Mouse (Mus musculus): Measurements from ENCODE around the gene Trappc6b.

Trappc6b gene

DNA sequence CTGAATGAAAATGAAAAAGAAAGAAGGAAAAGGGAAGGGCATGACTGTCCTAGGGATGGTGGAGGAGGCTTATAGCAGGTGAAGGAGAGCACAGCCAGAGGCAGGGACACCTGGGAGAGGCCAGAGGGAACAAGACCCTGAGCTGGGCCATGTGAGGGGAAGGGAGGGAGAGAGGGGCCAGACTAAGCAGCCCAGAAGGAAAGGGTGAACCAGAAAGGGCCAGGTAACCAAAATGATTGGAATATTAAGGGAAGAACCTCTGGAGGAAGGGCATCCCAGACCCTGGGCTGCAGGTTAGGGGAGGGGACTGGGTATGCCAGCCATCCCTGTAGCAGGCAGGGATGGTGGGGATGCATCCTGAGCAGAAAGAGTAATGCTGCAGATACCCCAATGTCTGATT lies 7.3 kb downstream of the Trappc6b start:
- DNase-seq: no peak

GRCm38 (mm10) chr12:59053166-59053565 lies 8.1 kb downstream of the Trappc6b start:
- no peak for DNase-seq

GRCm38 (mm10) chr12:59052470-59052869 lies 8.8 kb downstream of the Trappc6b start:
- no peak for DNase-seq

DNA sequence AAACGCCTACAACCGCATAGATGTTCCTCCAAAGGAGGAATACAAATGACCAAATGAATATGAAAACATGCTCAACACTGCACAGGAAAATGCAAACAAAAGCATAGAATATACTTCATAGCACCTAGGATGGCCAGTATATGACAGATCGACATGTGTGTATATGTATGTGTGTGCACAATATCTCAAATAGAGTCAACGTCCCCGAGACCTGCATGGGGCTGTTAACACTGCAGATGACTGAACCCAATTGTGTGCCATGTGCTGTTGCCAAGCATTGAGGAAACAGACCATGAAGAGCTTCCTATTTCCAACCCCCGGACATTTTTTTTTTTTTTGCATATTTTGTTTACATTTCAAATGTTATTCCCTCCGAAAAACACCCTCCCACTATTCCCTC lies 20.4 kb downstream of the Trappc6b start:
- DNase-seq: no peak

DNA sequence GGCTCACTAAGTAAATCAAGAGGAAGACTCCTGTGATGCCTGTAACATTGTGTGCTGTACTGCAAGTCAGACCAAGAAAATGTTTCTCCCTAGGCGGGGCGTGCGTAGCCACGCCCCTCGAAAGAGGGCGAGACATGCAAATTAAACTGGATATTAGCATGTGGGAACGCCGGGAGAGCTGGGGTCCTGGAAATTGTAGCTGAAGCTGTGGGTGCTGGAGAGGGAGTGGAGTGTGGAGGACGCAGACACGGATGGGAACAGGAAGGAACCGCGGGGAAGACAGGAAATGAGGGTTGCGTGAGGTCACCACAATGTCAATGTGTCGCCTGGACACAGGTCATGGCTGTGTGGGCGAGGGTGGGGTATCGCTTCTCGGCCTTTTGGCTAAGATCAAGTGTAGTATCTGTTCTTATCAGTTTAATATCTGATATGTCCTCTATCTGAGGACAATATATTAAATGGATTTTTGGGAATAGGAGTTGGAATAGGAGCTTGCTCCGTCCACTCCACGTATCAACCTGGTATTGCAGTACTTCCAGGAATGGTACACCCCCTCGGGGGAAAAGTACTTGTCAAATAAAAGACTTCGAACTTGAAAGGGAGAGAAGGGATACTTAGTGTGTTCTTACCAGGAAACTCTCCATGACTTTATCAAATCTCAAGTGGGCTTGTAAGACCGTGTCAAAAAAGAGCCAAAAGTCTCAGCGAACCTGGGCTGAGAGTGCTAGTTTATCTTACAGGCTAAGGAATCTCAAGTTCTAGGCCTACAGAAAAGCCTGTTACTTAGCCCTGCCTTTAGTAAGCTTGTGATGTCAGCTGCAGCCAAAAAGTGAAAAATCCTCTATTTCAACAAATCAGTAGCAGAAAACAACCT lies 21.1 kb downstream of the Trappc6b start:
- peak in 1 of 2 experiments; percentile 11 for DNase-seq

DNA sequence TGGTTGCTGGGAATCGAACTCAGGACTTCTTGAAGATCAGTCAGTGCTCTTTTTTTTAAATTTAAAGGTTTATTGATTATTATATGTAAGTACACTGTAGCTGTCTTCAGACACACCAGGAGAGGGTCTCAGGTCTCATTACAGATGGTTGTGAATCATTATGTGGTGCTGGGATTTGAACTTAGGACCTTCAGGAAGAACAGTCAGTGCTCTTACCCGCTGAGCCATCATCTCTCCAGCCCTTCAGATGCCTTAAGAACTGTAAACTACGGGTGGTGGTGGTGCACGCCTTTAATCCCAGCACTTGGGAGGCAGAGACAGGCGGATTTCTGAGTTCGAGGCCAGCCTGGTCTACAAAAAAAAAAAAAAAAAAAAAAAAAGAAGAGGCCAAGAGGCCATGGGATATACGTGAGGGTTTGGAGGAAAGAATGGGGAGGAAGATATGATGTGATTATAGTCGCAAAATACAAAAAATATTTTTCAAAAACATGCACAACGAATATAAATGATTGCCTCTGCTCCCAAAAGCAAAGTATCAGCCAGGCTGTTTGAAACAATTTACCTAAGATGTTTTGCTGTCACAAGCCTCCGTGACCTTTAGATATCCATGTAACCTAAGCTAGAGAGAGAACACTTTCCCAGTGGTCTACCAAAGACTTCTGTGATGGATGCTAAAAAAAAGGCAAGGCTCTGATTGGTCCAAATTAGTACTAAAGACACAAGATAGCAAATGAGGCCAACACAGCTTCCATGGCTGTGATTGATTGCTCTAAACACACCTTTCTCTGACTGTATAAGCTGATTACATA lies 21.9 kb downstream of the Trappc6b start:
- no peak for DNase-seq

- no peak for DNase-seq
These were observed 29.2 kb downstream of the Trappc6b start for GRCm38 (mm10) chr12:59032101-59032500.

DNA sequence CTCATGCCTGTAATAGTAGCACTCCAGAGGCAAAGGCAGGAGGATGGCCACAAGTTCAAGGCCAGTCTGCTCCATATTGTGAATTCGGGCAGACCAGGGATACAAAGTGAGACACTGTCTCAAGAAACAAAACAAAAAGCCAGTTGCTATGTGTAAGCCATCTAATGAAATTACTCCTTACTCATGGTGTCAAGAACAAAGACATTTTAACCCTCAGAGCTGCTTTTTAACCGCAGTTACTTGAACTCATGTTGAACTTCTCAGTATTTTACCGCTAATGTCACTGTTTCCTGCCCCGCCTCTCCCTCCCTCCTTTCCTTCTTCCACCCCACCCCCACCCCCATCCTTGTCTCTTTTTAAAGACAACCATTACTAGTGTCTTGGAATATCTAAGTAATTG lies 40.0 kb downstream of the Trappc6b start:
- no peak for DNase-seq

DNA sequence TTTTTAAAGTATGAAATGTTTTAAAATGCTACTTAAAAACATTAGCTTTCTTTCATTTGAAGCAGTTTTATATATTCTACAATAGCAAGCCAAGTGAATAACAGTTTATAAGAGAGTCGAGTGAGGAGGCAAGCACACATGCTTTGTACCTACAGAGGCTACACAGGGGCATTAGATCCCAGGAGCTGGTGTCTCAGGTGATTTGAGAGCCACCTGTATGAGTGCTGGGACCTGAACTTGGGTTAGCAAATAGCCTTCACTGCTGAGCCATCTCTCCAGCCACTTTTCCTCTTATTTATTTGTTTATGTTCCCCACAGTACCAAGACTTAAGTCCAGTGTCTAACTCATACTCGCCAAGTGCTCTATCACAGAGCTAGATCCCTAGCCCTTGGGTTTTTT lies 41.4 kb downstream of the Trappc6b start:
- DNase-seq: no peak

DNA sequence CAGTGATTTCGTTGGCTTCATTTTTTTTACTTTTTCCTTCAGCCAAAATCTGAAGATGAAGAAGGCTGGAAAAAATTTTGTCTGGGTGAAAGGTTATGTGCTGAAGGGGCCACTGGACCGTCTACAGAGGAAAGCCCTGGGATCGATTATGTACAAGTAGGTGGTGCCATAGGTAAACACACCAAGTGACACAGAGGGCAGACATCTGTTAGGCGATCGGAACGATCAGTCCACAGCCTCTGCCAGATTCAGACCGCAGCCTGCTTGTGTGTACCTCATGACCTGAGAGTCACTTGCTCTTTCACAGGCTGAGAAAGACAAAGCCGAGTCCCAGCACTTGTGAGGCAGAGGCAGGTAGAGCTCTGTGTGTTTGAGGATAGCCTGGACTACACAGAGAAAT lies 43.3 kb downstream of the Trappc6b start:
- no peak for DNase-seq

DNA sequence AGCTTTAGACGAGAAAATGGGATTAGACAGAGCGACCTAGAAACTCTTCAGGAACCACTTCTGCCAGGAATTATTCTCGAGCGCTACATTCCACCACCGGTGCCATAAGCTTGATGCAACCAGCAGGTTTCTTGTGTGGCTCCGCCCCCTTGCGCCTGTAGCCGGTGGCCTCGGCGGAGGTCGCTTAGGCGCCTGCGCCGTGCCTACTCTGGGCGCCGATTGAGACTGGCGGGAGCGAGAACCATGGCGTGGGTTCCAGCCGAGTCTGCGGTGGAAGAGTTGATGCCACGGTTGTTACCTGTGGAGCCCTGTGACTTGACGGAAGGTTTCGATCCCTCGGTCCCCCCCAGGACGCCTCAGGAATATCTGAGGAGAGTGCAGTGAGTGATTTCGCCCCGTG lies 48.0 kb downstream of the Trappc6b start, which contains the start of gene Gemin2:
Gemin2 (plus strand) TSS at position 160 of the 400 bp plus-strand sequence.
- peak; percentile 91 to 95 for DNase-seq

DNA sequence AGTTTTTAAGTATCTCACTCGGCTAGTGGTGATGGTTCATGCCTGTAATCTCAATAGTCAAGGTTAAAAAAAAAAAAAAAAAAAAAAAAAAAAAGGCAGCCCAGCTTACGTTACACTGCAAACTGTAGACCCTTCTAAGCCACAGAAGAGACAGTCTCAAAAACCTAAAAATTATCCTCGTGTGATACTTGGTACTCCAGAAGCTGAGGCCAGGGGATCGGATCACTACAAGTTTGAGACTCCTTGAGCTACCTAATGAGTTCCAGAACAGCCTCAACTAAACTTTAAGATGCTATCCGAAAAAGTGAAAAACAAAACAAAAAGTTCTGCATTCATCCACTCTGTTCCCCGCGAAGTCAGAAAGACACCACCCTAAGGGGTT lies 48.6 kb downstream of the Trappc6b start:
- peak in 1 of 2 experiments; percentile 9 for DNase-seq

GRCm38 (mm10) chr12:59011844-59012709 lies 49.2 kb downstream of the Trappc6b start, which contains the start of gene Sec23a:
Gene Sec23a, minus strand, starts transcription at chr12:59012017.
- peak; percentile 97 to 99 for DNase-seq

- no peak for DNase-seq
These were observed 49.9 kb downstream of the Trappc6b start for GRCm38 (mm10) chr12:59011275-59011843.

- DNase-seq: peak in 1 of 2 experiments; percentile 13
These were observed 50.8 kb downstream of the Trappc6b start for GRCm38 (mm10) chr12:59010482-59010881.

Data from cerebellum, postnatal 25 days (tissue).